ENCODE assay signal across 8 mouse cellular contexts in genomic region chr13:48663211-48663987, GRCm38 (mm10). TPM values are rescaled to one million over a fixed set of nuclear protein-coding genes. Genes with fewer than 3 reads are reported as not detected.
DNase-seq lines count a peak whose midpoint lies in the region; ATAC-seq lines count a peak whose summit lies in the region.

No protein-coding gene starts in this region.

- DNase-seq in heart, adult 11 months = no peak
- DNase-seq in R1 (ENCODE audit: low read depth, low spot score) (peak; percentile 45), adipocyte (ENCODE audit: low spot score) (no peak)
- DNase-seq in forelimb bud, embryonic 11.5 days (ENCODE audit: low read depth, low spot score) = peak; percentile 32
- DNase-seq in midbrain, embryonic 10.5 days (ENCODE audit: low spot score) = peak; percentile 66
- no peak for DNase-seq in ovary, postnatal 14 days (ENCODE audit: low spot score)
- DNase-seq in cerebellum, adult 11-12 months = no peak

- H3K4me2 ChIP-seq in heart, embryonic 14.5 days (ENCODE audit: low read length) = peak overlapping the region; percentile 85

- H3K27ac ChIP-seq in heart, embryonic 14.5 days (replicated peaks in 1 of 2; ENCODE audit: control insufficient read depth in 1 of 2, insufficient read depth in 1 of 2, low read depth in 2 of 2, low read length in 2 of 2) = no peak overlapping the region
- H3K27ac ChIP-seq in midbrain, embryonic 10.5 days (replicated peaks) = peak overlapping the region; percentile 28; the same call in 1 of the 2 replicates

- ATAC-seq in heart, embryonic 14.5 days (ENCODE audit: insufficient number of reproducible peaks, insufficient read depth, low FRiP score, low read depth) = no peak

- peak overlapping the region; percentile 22; the same call in 1 of the 2 replicates for H3K9ac ChIP-seq in heart, embryonic 14.5 days (ENCODE audit: low read length)

- H3K4me1 ChIP-seq in heart, embryonic 14.5 days (ENCODE audit: control insufficient read depth in 2 of 2, insufficient read depth in 2 of 2, low read length in 2 of 2) = peaks cover 3 to 30% of the 10 kb centered on the region in 2 experiments
- H3K4me1 ChIP-seq in midbrain, embryonic 10.5 days = peaks cover 45% of the 10 kb centered on the region

- peaks cover 95% of the 10 kb centered on the region for H3K27me3 ChIP-seq in heart, embryonic 14.5 days (ENCODE audit: control insufficient read depth, insufficient read depth, low read length)
- H3K27me3 ChIP-seq in midbrain, embryonic 10.5 days (ENCODE audit: low read depth, poor library complexity, severe bottlenecking) = peaks cover 100% of the 10 kb centered on the region

- no peaks in the 10 kb centered on the region for H3K36me3 ChIP-seq in heart, embryonic 14.5 days (ENCODE audit: control insufficient read depth, insufficient read depth, low read length)
- H3K36me3 ChIP-seq in midbrain, embryonic 10.5 days = no peaks in the 10 kb centered on the region

- H3K4me3 ChIP-seq in heart, embryonic 14.5 days (ENCODE audit: control insufficient read depth in 1 of 2, insufficient read depth in 1 of 2, low read depth in 1 of 2, low read length in 2 of 2) = peak overlapping the region; percentile 30 to 46
- peak overlapping the region; percentile 57 for H3K4me3 ChIP-seq in midbrain, embryonic 10.5 days

- 5% methylated on average over 53 of the region's 54 CpGs for WGBS in heart, embryonic 14.5 days
- under 1% methylated on average over 54 of the region's 54 CpGs for WGBS in midbrain, embryonic 10.5 days

- no peaks in the 10 kb centered on the region for H3K9me3 ChIP-seq in heart, embryonic 14.5 days (ENCODE audit: control insufficient read depth, low read length)
- H3K9me3 ChIP-seq in midbrain, embryonic 10.5 days (replicated peaks) = no peaks in the 10 kb centered on the region

RNA-seq across cellular contexts. Expression of gene Barx1, which starts 0.6 kb away (rescaled TPM):
- 0.57 TPM in 1 of 2 replicates, not detected in the other for polyA plus RNA-seq in heart, embryonic 14.5 days (2014; fragmentation: Nextera tagmentation; extraction: Ambion mirVana)
- 0.21 and 0.84 TPM in 2 replicates for polyA plus RNA-seq in midbrain, embryonic 10.5 days (2016; fragmentation: Nextera tagmentation; extraction: Ambion mirVana)

RNA-seq across cellular contexts. Expression of gene Ptpdc1, which starts 37.9 kb away (rescaled TPM):
- 7.1 and 8.6 TPM in 2 replicates for polyA plus RNA-seq in heart, embryonic 14.5 days (2014; fragmentation: Nextera tagmentation; extraction: Ambion mirVana)
- polyA plus RNA-seq in midbrain, embryonic 10.5 days (2016; fragmentation: Nextera tagmentation; extraction: Ambion mirVana) = 11.0 and 13.8 TPM in 2 replicates

Comparison
In these comparisons a context has a peak if more than half of its experiments do, and no peak if none do; other contexts are left out.
1. DNase-seq: peak in R1 (single experiment), forelimb bud, embryonic 11.5 days (single experiment) and midbrain, embryonic 10.5 days (single experiment); none in heart, adult 11 months (single experiment), ovary, postnatal 14 days (single experiment), adipocyte (single experiment) and cerebellum, adult 11-12 months (single experiment).